Mouse (Mus musculus) c-Kit-positive CD71-positive TER-119-negative erythroid progenitor cells, embryonic 14.5 days (primary cell): ENCODE measurements around the gene Rin2.

Source experiments
- DNase-seq: peaks from one replicate; pipeline ENCODE4 v3.0.0-alpha.2; 2013; ENCODE audit warnings: low read depth

The Rin2 gene

DNA sequence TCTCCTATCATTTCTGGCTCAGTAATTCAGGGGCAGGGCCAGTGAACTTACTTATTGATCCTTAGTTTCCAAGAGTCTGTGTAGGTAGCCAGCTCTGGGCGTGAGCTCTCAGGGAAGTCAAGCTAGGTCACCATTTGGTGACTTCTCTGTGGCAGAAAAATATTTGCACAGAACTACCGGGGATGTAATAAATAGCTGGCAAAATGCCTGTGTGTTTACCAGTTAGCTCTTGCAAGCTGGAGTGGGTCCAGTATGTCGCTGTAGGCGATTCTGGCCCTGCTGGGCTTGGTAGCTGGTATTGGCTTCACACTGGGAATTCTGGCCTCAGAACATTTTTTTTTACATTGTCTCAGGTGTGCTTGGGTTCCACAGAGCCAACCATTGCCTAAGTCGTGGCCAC, 60.1 kb downstream of the Rin2 start:
- DNase-seq, result no peak

DNA sequence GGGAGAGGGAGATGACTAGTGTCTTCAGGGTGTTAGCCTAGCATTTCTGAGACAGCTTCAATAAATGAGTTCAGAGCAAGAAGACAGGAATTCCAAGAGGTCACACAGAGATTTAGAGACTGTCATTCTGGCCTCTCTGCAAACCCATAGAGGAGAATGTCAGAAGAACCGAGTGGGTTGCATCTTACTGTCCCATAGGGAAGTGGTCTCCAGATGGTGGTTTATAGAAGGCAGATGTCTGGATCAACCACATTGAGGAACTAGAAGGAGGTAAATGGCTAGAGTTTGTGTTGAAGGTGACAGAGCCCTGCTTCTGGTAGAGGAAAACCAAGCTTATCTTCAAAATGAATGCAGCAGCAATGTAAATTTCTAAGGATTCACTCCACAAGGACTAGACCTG, 61.5 kb downstream of the Rin2 start:
- DNase-seq, result no peak

DNA sequence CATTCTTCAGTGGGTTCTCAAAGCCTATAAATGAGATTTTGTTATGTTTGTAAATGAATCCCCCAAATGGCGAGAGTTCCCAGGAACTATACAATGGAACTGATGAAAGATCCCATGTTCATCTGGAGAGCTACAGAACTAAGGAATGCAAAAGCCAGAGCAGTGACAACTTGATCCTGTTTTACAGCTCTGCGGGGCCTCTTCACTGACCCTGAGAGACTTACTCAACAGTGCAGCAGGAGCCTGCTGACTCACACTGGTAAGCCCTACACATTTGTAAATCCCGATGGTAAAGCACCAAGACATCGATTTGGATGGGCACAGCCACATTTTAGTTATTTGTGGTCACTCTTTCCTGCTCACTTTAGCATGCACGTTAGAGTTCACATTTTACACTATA, 62.2 kb downstream of the Rin2 start:
- DNase-seq, result no peak

DNA sequence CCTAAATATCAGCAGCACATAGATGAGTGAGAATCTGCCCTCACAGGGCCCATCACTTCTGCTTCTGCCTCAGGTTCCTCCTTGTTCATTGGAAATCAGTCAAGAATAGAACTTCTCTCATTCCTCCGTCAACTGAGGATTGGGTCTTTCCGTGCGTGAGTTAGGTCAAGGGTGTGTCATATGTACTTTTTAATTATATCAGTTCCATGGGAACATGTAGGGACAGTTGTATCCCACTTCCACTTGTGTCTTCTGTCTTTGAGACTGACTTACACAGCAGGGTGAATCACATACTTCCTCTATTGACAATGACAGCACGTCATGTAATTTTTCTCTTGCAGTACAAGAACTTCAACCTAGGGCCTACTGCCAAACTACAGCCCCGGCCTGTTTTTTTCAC, 65.7 kb downstream of the Rin2 start:
- DNase-seq, result no peak

DNA sequence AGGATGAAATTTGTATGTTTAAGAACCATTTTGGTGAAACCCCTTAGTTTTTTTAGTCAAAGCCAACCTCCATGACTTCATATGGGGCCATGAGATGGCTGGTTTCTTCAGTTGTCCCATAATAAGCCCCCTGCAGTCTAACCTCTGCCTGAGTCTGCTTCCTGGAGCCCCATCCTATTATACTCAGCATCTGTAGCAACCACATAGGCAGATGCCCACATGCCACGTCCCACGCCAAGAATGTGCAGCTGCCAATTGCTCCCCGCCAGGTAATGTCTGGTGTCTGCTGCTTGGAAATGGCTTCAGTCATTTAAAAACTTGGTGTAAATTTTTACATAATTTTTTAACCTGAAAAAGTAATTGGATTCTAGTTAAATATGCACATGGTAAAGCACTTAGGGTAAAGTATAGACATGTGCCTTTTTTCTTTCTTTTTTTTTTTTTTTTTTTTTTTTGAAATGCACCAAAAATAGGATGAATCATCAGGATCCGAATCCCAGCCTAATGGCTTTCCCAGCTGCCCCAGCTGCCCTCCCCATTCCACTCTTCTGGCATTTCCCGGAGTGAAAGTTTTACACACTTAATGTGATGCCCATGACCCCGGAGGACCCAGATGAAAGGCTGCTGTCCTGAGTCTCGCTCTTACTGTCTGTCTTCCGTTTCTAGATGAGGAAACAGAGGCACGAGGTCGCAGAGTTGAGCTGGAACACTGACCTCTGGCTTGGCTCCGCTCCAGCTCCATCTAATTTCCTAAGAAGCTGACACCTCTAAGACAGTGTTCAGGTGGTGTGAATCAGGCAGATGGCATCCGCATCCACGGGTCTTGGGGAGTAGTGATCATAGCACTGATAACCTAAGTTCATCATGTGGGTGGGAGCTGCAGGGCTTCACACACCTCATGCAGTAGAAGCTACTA, 68.0 kb downstream of the Rin2 start:
- DNase-seq, result no peak

DNA sequence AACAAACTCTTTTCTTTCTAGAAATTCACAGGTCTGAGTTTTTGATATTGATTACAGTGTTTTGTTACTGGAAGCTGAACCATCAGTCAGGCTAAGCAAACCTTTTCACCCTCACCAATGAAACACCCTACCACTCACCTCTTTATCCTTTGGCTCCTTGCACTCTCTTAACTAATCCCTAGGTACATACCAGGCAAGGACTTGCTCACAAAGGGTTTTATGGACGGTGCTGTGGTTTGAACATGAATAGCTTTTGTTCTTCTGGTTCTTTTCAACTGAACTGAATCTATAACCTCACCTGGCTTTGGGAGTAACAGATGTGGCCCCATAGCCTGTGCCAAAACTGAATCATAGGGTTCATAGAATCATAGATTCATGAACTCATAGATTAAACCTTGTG, 71.4 kb downstream of the Rin2 start:
- no peak for DNase-seq

DNA sequence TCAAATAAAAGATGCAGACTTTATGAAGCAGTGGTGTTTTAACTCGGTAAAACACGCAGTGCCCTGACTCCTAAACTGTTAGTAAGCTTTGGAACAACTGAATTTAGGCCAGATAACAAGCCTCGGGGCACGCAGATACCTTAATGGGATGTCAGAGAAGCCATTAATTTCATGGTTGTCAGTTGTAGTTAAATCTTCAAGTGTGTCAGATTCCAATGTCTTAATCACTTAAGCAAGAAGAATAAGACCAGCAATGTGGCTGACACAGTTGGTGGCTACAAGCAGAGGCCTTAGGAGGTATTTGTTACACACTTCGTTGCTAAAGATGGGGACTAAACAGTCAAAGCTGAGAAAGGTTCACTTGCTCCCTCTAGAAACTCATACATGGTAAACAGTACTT, 74.6 kb downstream of the Rin2 start:
- DNase-seq, result no peak

DNA sequence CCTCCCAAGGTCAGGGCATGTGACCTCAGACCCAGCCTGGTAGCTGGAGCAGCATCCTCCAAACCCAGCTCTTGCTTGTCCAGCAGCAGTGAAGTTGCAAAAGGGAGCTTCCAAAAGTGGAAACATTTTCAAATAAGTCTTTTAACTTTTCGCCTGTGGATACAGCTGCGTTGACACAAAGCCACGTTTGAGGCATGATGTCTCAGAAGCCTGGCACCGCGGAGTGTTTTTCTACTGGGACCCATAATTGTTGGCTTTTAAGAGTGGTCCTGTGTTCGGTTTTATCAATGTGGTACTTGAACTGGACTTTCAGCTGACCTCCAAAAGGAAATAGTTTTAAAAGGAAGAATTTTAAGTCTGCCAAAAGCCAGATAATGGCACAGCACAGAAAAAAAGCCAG, 77.6 kb downstream of the Rin2 start:
- DNase-seq, result no peak

DNA sequence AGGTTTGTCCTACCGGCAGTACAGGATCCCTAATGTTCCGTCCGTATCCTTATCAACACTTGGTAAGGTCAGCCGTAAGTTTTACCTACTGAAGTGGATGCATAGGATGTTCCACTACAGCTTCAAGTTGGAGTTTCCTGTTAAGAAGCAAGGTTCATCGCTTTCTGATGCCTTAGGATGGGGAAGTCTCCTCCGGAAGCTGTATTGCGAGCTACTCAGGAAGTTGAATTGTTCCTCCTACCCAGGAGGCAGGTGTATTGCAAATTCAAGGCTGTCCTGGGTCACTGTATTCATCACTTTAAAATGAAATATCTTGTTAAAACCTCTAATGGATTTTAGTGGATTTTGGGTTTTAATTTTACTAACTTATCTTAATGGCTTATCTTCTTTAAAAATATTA, 79.0 kb downstream of the Rin2 start:
- DNase-seq, result no peak

DNA sequence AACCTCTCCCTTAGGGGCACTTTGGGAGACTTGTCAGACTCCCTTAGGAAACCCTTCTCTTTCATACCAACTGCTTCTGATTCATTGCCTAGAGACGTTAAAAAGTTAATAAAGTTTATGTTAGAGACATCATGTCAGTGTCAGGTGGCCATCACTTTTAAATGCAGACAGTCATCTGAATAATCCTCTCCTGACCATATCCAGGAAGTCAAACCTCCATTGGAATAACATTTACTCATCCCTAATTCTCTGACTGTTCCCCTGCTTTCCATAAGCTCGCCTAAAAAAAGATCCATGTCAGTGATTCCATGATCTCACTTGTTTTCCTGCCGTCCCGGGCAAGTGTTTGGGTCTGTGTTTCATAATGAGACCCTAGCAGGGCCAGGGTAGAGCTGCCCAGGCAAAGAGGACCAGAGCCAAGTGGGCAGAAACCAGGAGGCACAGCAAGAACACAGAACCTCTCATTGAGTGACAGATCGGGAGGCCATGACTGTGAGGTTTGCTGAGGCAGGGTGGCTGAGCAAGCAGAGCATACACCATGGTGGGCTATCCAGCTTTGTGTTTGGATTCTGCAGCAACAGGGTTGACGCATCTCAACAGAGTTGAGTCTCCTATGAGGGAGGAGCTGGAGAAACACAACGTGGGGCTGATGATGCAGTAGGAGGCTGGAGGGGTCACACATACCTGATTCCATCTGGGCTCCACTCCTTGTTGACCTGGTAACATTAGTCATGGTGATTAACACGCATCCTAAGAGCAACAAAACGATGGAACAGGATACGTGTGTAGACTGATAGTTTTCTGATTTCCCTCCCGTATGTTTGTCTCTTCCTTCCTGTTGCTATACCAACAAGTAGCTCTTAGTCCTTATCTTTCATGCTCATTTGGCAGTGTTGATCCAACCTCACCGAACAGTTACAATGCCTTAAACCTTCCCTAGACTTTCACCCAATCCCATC, 81.1 kb downstream of the Rin2 start:
- DNase-seq, result no peak

DNA sequence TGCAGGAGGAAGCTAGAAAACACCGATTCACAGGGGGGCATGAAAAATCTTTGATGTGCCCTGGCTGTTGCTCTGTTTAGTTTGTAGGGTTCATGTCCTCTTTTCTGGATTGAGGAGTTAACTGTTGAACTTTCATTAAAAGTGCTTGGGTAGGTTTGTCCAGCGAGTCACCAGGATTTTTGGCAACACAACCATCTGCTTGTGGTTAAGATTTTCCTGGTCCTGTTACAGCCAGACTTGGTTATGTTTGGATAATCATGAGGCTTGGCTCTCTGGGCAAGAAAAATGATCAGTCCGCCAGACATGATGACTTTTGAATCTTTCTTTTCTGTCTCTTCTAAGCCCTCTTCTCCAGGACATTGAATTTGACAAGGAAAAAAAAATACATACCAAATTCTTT, 85.1 kb downstream of the Rin2 start:
- no peak for DNase-seq

DNA sequence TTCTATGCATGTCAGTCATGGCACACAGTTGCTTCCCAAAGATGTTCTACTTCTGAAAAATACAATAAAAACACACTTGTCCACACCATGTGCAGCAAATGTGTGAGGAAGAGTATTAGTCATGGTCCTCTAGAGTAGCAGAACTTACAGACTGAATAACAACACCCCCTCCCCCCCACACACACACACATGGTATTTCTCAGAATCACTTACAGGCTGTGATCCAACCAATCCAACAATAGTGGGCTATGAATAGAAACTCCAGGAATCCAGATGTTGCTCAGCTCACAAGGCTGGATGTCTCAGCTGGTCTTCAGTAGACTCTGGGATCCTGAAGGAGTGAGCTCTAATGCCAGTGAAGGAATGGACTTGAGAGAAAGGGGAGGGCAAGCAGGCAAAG, 86.4 kb downstream of the Rin2 start:
- no peak for DNase-seq

DNA sequence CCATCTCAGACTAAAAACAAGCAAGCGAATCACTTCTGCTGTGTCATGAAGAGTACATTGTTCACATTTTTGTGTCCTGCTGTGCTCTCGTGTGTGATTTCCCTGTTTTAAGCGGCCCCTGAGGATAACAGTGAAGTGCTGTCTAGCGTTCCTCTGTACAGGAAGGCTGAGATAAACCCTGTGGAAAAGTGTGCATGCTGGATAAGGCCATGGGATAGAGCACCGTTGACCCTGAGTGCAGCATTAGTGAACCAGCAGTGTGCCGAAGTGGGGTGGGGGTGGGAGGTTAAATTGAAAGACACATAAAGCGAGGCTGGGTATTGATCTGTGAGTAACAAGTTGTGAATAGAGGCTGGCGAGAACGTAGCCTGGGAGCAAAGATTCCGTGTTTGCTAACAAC, 94.9 kb downstream of the Rin2 start:
- no peak for DNase-seq

DNA sequence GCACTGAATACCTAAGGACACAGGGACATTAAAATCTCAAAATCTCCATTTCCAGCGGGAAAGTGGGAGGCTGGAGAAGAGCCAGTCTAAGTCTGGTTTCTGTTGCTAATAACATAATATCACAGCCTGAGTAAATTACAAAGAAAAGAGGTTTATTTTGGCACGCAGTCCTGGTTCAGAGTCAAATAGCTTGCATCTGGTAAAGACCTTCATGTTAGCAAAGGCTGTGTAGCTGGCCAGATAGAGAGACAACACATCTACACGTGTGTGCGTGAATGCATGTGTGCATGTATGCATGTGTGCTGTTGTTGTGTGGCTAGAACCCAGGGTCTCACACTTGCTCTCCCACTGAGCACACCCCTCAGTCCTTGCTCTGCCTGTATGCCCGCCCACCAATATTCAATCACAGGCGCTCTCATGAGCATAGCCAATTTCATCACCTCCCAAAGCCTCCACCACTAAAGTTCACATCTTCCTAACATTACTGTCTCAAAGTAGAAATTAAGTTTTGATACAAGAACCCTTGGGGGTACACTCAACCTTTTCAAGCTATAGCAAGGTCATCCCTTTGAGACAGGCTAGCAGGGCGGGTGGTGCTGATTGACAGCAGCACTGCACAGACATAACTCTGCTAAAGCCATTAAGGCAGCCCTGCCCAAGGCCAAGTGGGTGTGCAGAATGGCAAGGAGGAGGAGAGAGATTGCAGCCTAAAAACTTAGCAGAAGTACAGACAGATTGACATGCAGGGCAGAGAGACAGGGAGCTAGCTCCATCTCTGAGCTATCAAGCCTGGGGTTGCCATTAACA, 95.9 kb downstream of the Rin2 start:
- DNase-seq, result no peak

DNA sequence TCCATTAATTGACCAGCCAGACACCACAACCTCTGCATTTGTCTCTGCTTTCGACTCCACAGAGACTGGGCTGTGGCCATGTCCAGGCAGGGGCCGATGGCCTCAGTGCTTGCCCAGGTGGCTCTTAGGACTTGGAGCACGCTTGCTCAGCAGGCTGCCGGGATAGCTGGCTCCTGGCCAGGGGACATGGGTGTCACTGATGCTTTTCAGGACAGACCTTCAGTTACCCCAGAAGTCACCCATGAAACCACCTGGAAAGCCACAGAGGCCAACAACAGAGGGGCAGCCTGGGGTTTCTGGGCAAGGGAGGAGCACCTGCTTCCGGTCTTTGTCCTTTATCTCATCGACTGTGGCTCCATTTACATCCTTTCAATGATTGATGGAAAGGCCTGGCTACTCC, 108.2 kb downstream of the Rin2 start:
- no peak for DNase-seq

DNA sequence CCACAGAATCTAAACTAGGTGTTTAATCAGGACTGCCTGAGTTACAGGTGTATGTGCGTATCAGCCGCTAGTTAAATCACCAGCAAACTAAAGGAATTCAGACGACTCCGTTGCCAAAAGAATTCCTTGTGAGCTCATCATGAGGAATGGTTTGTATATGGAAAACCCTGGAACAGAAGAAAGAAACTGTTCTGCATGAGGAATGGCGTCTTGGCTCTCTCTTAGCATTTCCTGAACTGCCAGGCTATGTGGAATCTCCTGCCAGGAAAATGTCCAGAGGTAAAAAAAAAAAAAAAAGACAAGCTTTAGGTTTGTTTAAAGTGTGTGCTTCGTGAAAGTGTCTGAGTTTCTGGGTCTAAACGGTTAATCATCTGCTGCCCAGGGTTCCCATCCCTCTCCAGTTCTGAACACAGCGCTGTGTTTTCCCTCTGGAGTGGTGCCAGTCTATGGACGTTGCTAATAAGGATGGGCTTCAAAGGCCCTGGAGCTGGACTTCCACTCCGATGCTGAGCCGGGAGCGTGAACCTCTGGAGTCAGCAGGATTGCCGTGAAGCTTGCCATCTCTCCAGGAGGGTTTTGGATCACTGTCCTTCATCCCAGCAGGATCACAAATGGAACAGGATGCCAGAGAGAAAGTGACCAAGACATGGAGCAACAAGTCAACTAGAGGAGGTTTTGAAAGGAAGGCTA, 109.4 kb downstream of the Rin2 start:
- no peak for DNase-seq

DNA sequence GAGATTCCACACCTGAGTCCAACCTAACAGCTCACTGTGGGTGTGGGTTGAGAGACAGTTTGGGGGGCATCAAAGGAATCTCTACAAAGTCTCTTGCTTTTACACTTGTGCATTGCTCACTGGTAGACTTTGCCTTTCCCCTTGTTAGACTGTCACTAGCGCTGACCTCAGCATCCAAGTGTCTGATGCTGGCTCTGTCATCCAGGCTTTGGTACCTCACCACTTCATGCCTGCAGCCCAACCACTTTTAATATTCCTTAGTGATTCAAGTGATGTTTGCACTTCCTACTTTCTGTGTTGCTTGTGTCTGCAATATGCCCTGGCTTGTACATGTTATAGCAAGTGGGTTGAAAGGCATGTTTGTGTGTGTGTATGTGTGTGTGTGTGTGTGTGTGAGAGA, 109.9 kb downstream of the Rin2 start:
- no peak for DNase-seq

DNA sequence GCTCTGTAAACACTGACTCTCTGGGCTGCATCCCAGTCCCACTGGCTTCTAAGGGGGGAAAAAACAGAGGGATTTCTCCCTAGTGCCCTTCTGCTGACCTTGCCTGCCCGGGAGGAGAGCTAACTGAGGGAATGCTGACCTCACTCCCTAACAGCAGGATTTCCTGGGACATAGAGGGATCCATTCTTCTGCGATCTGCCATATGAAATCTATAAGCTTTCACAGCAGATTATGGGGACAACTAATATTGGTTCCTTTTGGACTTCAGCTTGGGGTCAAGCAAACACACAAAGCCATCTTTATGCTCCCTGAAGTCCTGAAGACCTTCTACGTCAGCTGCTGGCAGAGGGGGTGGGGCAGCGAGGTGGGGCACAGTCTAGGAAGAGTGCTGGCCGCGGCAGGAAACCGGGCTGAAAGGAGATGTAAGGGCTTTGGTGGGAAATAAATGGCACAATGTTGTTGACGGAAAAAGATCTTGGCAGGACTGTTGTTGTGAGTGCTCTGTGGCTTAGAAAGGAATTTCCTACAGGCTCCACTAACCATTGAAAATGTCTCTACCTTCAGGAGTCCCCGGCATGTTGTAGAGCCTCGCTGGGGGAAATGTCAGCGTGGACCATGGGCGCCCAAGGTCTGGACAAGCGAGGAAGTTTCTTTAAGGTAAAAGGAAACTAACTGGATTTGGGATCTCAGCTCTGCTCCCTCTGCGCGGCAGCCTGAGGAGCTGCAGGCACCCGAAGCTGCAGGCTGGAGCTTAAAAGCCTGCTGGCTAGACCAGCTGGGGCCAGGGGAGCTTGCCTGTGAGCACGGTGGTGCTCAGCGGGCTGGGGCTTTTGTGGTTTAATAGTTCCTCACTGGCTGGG, 111.0 kb downstream of the Rin2 start:
- DNase-seq, result no peak

DNA sequence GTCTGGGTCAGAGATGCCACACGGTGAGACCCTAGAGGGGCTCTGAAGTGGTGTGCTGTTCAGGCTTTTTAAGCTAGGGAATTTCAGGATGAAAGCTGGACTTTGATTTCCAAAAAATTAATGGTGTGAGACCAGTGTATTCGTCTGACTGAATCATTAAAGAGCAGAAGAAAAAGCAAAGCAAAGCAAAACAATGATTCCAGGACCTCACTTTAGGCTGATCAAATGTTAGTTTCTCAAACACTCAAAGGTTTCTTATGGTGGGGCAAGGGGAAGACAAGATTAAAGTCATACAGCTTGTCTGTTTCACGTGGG, 111.6 kb downstream of the Rin2 start:
- DNase-seq, result no peak

DNA sequence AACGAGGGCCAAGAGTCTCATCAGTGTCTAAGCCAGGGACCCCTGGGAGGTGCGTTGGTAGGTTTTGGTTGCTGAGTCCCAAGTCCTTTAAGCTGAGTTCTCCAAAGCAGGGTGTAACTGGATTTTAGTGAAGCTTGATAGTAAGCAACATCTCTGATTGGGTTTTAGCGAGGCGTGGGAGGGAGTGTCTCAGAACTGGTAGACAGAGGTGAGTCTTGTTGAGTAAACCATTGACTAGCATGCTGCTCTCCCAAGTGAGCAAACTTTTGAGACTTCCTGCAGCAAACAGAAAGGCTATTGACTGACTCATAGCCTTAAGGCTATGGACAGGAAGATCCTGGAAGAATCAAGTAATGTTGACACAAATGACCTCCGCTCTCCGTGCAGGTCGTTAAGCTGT, 112.5 kb downstream of the Rin2 start:
- DNase-seq, result no peak
